Mouse (Mus musculus) layer of hippocampus, postnatal 25 days (tissue): ENCODE data around the gene Gm21865. TPM values are rescaled to one million over a fixed set of nuclear protein-coding genes. Genes with fewer than 3 reads are reported as not detected.
"Not testable (repeated sequence)": the region's sequence is repeated elsewhere in the genome, so short reads cannot be mapped to it uniquely, and the experiment has no call there.

Experiments used
- DNase-seq, 2 experiments: peaks; one replicate each; pipeline ENCODE4 v3.0.0; 2022; ENCODE audit warnings: mixed read lengths in 2 of 2, low spot score in 1 of 2; ENCODE audit errors: extremely low spot score in 1 of 2
- total RNA-seq, 2 experiments: library from RNA; stranded (reverse); gene quantifications; 2 replicates each; pipeline ENCODE4 v1.2.3; 2021

Gm21865 gene
- total RNA-seq = not detected

GRCm38 (mm10) chrY:40316803-40317202, at the start of gene Gm21865:
Gene Gm21865, minus strand, starts transcription at chrY:40316903.
- DNase-seq = not testable (repeated sequence)

Other genes starting within 250 kb of the Gm21865 start
- gene Gm21882, start 64.6 kb upstream of the Gm21865 start, total RNA-seq = not detected